Mouse (Mus musculus) brown adipose tissue, adult 24 weeks (tissue): ENCODE data around the gene Phgr1. TPM values are rescaled to one million over a fixed set of nuclear protein-coding genes. Genes with fewer than 3 reads are reported as not detected.

ENCODE experiments used
- H3K27ac ChIP-seq: fragments of 200-500 bp; replicated peaks from 2 replicates; pipeline ENCODE4 v1.5.1; 2012; ENCODE audit warnings: low read depth, mild to moderate bottlenecking, low read length
- H3K4me1 ChIP-seq: fragments of 200-500 bp; 2 replicates; pipeline ENCODE4 v1.6.1; 2012; ENCODE audit warnings: low read length, mixed read lengths; ENCODE audit not compliant: control insufficient read depth, insufficient read depth, insufficient read length
- H3K4me3 ChIP-seq: fragments of 200-500 bp; 2 replicates; pipeline ENCODE4 v1.5.1; 2012; ENCODE audit warnings: low read depth, mild to moderate bottlenecking, low read length, moderate library complexity; ENCODE audit not compliant: insufficient read depth
- polyA plus RNA-seq: library from polyadenylated mRNA; stranded (reverse); fragments of >200 nt; gene quantifications from 2 replicates; pipeline ENCODE4 v1.2.4, GENCODE M21; 2012; ENCODE audit not compliant: missing spikeins, insufficient read depth, insufficient read length

Gene Phgr1
- polyA plus RNA-seq, 1 experiment, result not detected

- H3K27ac ChIP-seq, result no peak overlapping the region
- H3K4me1 ChIP-seq, result no peaks in the 10 kb centered on the region
- H3K4me3 ChIP-seq, result no peak overlapping the region
These were observed 32.6 kb downstream of the Phgr1 start for GRCm38 (mm10) chr2:118805137-118805536.

- Histone ChIP-seq H3K4me3 (no peak overlapping the region), H3K27ac (no peak overlapping the region), H3K4me1 (no peaks in the 10 kb centered on the region; the same call in 1 of the 2 replicates)
These were observed 33.2 kb downstream of the Phgr1 start for GRCm38 (mm10) chr2:118805756-118806155.

- Histone ChIP-seq H3K27ac (no peak overlapping the region), H3K4me1 (no peaks in the 10 kb centered on the region; the same call in 1 of the 2 replicates), H3K4me3 (no peak overlapping the region)
These were observed 34.3 kb downstream of the Phgr1 start for GRCm38 (mm10) chr2:118806860-118807259.

- H3K27ac ChIP-seq, result no peak overlapping the region
- no peak overlapping the region for H3K4me3 ChIP-seq
These were observed 38.3 kb downstream of the Phgr1 start for GRCm38 (mm10) chr2:118810861-118811260.

GRCm38 (mm10) chr2:118812724-118813123, 40.2 kb downstream of the Phgr1 start:
- H3K4me3 ChIP-seq, result no peak overlapping the region
- no peaks in the 10 kb centered on the region; the same call in 1 of the 2 replicates for H3K4me1 ChIP-seq

More at GRCm38 (mm10) chr2:118810861-118811260, 38.3 kb downstream of the Phgr1 start:
- H3K4me1 ChIP-seq, result no peaks in the 10 kb centered on the region; the same call in 1 of the 2 replicates

GRCm38 (mm10) chr2:118813981-118814836, 41.6 kb downstream of the Phgr1 start, which contains the start of gene Knstrn:
Knstrn (plus strand) TSS chr2:118814003.
- H3K4me3 ChIP-seq, result peak within 1 kb of the TSS; percentile 70
- H3K4me1 ChIP-seq, result no peaks in the 10 kb centered on the region; the same call in 1 of the 2 replicates
- no peak within 1 kb of the TSS for H3K27ac ChIP-seq

More at GRCm38 (mm10) chr2:118812724-118813123, 40.2 kb downstream of the Phgr1 start:
- H3K27ac ChIP-seq, result no peak overlapping the region

GRCm38 (mm10) chr2:118822800-118823199, 50.2 kb downstream of the Phgr1 start:
- Histone ChIP-seq H3K4me1 (no peaks in the 10 kb centered on the region), H3K27ac (no peak overlapping the region)

GRCm38 (mm10) chr2:118824396-118824795, 51.8 kb downstream of the Phgr1 start:
- no peaks in the 10 kb centered on the region for H3K4me1 ChIP-seq
- H3K27ac ChIP-seq, result no peak overlapping the region

More at GRCm38 (mm10) chr2:118822800-118823199, 50.2 kb downstream of the Phgr1 start:
- no peak overlapping the region for H3K4me3 ChIP-seq

More at GRCm38 (mm10) chr2:118824396-118824795, 51.8 kb downstream of the Phgr1 start:
- H3K4me3 ChIP-seq, result no peak overlapping the region

Other genes starting within 250 kb of the Phgr1 start
- 2.5 and 3.0 TPM in 2 replicates for gene Bmf, start 223.1 kb upstream of the Phgr1 start, polyA plus RNA-seq
- gene Bub1b, start 174.6 kb upstream of the Phgr1 start, polyA plus RNA-seq, result 0.52 and 1.2 TPM in 2 replicates
- not detected in 2 replicates for gene Pak6, start 109.5 kb upstream of the Phgr1 start, polyA plus RNA-seq
- not detected in 2 replicates for gene Ankrd63, start 68.8 kb upstream of the Phgr1 start, polyA plus RNA-seq
- gene Plcb2, start 44.3 kb upstream of the Phgr1 start, polyA plus RNA-seq, result 0.67 and 0.71 TPM in 2 replicates
- gene Inafm2, start 27.0 kb upstream of the Phgr1 start, polyA plus RNA-seq, result 41.7 and 48.7 TPM in 2 replicates
- 4.0 and 4.8 TPM in 2 replicates for gene Ccdc9b, start 10.1 kb upstream of the Phgr1 start, polyA plus RNA-seq
- 0.32 and 0.38 TPM in 2 replicates for gene Disp2, start 7.0 kb downstream of the Phgr1 start, polyA plus RNA-seq
- gene Knstrn, start 41.2 kb downstream of the Phgr1 start, polyA plus RNA-seq, result 1.5 TPM in 1 of 2 replicates, not detected in the other
- 134 and 164 TPM in 2 replicates for gene Ivd, start 89.2 kb downstream of the Phgr1 start, polyA plus RNA-seq
- gene Bahd1, start 127.6 kb downstream of the Phgr1 start, polyA plus RNA-seq, result 3.8 and 4.3 TPM in 2 replicates
- gene Chst14, start 153.7 kb downstream of the Phgr1 start, polyA plus RNA-seq, result 4.2 and 4.7 TPM in 2 replicates